Mouse (Mus musculus): ENCODE data around the gene Msi2.

DNA sequence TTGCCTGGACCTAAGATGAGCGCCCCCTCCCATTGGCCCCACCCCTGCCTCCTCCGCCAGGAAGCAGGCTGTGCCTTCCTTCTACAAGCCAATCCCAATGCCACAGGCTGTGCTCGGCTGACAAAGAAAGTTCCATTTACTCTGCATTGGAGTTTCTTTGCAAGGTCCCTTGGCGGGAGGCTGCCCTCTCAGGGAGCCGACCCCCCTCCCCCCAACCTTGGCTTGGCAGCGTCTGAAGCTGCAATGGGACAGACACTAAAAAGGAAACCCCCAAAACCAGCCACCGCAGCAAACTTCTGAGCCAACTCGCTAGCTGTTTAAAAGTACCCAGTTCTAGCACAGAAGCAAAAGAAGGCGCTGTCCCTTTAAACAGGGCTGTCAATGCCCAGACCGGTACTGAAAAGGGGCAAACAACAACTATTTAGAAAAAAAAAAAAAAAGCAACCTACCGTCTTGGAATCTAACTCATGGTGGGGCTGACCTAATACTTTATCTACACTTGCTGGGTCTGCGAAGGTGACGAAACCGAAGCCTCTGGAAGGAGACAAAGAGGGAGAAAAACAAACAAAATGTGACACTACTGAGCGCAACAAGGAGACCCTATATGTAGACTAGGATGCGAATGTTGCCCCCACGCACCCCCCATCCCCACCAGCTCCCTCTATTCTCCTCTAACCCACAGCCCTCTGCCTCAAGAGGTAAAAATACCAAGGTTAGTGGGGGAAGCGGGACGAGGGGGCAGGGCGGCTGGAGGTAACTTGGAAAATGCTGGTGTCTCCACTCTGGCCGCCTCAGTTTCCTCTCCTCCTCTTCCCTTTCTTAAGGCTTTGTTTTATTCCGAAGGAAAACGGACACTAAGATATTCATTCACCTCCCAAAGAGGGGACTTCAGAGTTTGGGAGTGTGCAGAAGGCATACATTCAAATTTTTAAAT lies 2.0 kb downstream of the Msi2 start:
- TF ChIP-seq POLR2A (IDR thresholded peaks at IDR 0.05; ENCODE audit: insufficient read depth, low read depth, low read length): no peak
- no peak for TF ChIP-seq CTCF (IDR thresholded peaks at IDR 0.05; ENCODE audit: insufficient read depth, low read depth, low read length)

All from olfactory bulb, adult 2 months (tissue).